Mouse (Mus musculus) left cerebral cortex, adult 2 months (tissue): ENCODE measurements around the gene Tmx2. TPM values are rescaled to one million over a fixed set of nuclear protein-coding genes. Genes with fewer than 3 reads are reported as not detected.

ENCODE experiments used
- DNase-seq, 2 experiments: peaks; one replicate each; pipeline ENCODE4 v3.0.0; 2021 to 2022; ENCODE audit warnings: low spot score in 2 of 2, mixed read lengths in 1 of 2; ENCODE audit errors: extremely low spot score in 1 of 2
- H3K27ac ChIP-seq: fragments of 200-600 bp; 2 replicates; pipeline ENCODE4 v1.8.1; 2022
- H3K4me3 ChIP-seq: fragments of 200-600 bp; 2 replicates; pipeline ENCODE4 v1.8.1; 2022
- CTCF ChIP-seq: fragments of 200-600 bp; IDR thresholded peaks from 2 replicates; pipeline ENCODE4 v1.8.1; 2022; ENCODE audit warnings: antibody characterized with exemption, mild to moderate bottlenecking, moderate library complexity
- intact Hi-C: fragments of 180-260 bp; cut with DNase I; formaldehyde crosslinking; loops from one replicate; pipeline ENCODE4 v1.15.1; 2025
- total RNA-seq, 2 experiments: library from RNA; stranded (reverse); gene quantifications; 2 replicates each; pipeline ENCODE4 v1.2.3; 2021

Tmx2 gene
- total RNA-seq, 2 experiments from 2014 or later = 224 to 239 TPM

- DNase-seq = peak; percentile 64 to 84
- intact Hi-C loops = loop anchor here (1.0 to 5.0 kb wide), 2 partner anchors 12 to 82 kb away; partner anchors contain the start of genes Clp1 and Ube2l6
- H3K4me3 ChIP-seq = peak overlapping the region; percentile 99
- TF ChIP-seq CTCF = no peak
- H3K27ac ChIP-seq = peak overlapping the region; percentile 99
Measured at GRCm38 (mm10) chr2:84715562-84716361, 36.8 kb upstream of the Tmx2 start.

DNA sequence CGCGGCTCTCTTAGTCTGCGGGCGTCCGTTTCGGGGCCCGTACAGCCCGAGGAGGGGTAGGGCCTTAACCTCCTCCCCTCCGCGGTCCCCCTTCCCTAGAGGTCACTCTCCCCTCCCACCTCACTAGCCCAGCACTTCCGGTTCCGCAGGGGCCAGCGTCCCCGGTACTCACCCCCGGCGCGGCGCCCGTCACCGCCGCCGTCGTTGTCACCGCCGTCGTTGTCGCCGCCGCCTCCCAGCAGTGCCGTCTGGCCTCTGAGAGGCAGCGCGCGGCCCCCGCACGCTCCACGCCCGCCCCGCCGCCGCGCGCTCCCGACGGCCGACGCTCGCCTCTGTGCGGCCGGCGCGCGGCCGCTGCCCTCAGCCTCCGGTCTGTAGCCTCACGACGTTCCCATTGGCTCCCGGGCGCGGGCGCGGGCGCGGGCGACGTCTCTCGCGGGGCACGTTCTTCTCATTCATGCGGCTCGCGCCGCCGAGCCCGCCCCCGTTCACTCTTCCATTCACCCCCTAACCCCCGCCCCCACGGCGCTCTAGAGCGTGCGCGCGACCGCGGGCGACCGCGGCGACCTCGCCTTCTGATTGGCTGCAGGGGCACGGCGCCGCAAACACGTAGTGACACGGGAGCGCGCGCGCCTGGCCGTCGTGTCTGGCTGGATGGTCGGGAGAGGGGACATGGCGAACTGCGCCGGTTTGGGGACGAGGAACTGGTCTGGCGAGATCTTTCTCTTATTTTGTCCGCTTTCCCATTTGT lies 36.0 kb upstream of the Tmx2 start, which contains the start of gene Zdhhc5:
Gene Zdhhc5, minus strand, starts transcription at position 370 of the 751 bp plus-strand sequence.
- Histone ChIP-seq H3K4me3 (peak within 1 kb of the TSS; percentile 99), H3K27ac (peak within 1 kb of the TSS; percentile 99)
- no peak for TF ChIP-seq CTCF
- intact Hi-C loops = loop anchor here (1.0 to 5.0 kb wide), 2 partner anchors 12 to 82 kb away; partner anchors contain the start of genes Clp1 and Ube2l6
- peak; percentile 98 for DNase-seq

- no peak for DNase-seq
- TF ChIP-seq CTCF = no peak
- intact Hi-C loops = no loop called here
- Histone ChIP-seq H3K4me3 (peak overlapping the region; percentile 99), H3K27ac (peak overlapping the region; percentile 97)
Measured at GRCm38 (mm10) chr2:84714422-84714810, 35.5 kb upstream of the Tmx2 start.

DNA sequence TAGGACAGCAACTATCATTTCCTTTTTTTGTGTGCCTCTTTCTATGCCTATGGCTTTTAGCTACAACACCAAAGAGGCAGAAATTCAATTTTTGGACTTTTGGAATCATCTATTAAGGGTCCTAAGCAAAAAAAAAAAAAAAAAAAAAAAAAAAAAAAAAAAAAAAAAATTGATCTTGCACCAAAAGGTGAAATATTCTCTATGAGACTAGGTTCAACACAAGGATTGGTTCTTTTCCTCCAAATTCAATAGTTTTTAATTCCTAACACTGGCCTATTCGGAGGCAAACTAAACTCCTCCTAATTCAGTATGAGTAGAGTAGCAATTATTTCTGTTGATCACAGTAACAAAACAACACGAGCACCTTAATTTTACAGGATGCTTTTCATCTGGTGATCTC lies 33.0 kb upstream of the Tmx2 start:
- H3K4me3 ChIP-seq = no peak overlapping the region
- intact Hi-C loops = no loop called here
- no peak for TF ChIP-seq CTCF
- no peak overlapping the region for H3K27ac ChIP-seq
- DNase-seq = no peak

- no peak for DNase-seq
- TF ChIP-seq CTCF = no peak
- intact Hi-C loops = no loop called here
- no peak overlapping the region for H3K27ac ChIP-seq
- H3K4me3 ChIP-seq = no peak overlapping the region
Measured at GRCm38 (mm10) chr2:84707523-84707922, 28.6 kb upstream of the Tmx2 start.

DNA sequence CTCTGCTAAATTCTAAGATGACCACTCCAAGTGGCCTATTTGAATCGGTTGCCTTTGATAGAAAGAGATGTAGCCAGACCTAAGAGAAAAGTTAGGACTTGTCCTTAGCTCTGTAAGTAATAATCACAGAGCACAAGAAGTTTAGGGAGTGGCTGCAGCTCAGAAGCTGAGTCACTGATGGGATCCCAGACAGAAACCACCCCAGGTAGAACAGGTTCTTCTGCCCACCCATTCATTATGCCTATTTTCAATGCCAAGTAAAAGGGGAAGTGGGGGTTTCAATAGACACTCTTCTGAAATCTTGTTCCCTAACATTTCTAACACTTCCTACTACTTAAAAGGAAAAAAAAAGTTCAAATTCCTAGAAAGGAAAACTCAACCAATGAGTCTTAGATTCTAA lies 26.4 kb upstream of the Tmx2 start:
- no peak overlapping the region for H3K27ac ChIP-seq
- TF ChIP-seq CTCF = no peak
- no peak overlapping the region for H3K4me3 ChIP-seq
- no peak for DNase-seq
- intact Hi-C loops = no loop called here

DNA sequence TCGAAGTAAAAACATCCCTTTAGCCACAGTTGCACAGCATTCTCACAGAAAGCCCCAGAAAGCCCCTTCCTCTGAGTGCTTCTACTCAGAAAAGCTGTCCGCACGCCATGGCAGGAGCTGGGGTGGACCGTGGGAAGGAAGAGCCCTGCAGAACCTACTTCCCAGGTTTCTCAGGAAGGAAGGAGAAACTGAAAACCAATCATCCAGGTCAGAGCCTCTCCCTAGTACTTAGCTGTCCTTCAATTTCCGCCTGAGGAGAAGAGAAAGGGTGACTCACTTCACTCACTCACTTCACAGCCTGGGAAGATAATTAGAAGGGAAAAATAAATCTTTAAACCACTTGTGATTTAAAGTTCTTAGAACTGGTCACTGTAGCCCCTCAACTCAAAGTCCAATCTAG lies 25.4 kb upstream of the Tmx2 start:
- Histone ChIP-seq H3K4me3 (no peak overlapping the region), H3K27ac (no peak overlapping the region)
- intact Hi-C loops = no loop called here
- DNase-seq = no peak
- no peak for TF ChIP-seq CTCF

- no peak for TF ChIP-seq CTCF
- DNase-seq = no peak
Measured at GRCm38 (mm10) chr2:84703497-84703896, 24.6 kb upstream of the Tmx2 start.

GRCm38 (mm10) chr2:84695007-84695695 lies 16.2 kb upstream of the Tmx2 start:
- TF ChIP-seq CTCF = no peak
- intact Hi-C loops = no loop called here
- H3K4me3 ChIP-seq = no peak overlapping the region
- no peak for DNase-seq
- no peak overlapping the region for H3K27ac ChIP-seq

More at GRCm38 (mm10) chr2:84703497-84703896, 24.6 kb upstream of the Tmx2 start:
- Histone ChIP-seq H3K4me3 (no peak overlapping the region), H3K27ac (no peak overlapping the region)
- intact Hi-C loops = no loop called here

- TF ChIP-seq CTCF = no peak
- no peak overlapping the region for H3K27ac ChIP-seq
- H3K4me3 ChIP-seq = no peak overlapping the region
- intact Hi-C loops = no loop called here
- no peak for DNase-seq
Measured at GRCm38 (mm10) chr2:84690050-84690449, 11.1 kb upstream of the Tmx2 start.

GRCm38 (mm10) chr2:84688080-84688844 lies 9.3 kb upstream of the Tmx2 start:
- TF ChIP-seq CTCF = no peak
- no peak overlapping the region for H3K4me3 ChIP-seq
- intact Hi-C loops = no loop called here
- no peak overlapping the region for H3K27ac ChIP-seq
- DNase-seq = no peak
